Mouse (Mus musculus) myocyte (in vitro differentiated cells): ENCODE measurements around the gene Parp9.

Experiments
- CEBPB ChIP-seq: IDR thresholded peaks from 2 replicates; pipeline ENCODE4 v1.6.1; 2011; ENCODE audit warnings: mild to moderate bottlenecking, moderate library complexity; ENCODE audit not compliant: poor library complexity, insufficient read depth, severe bottlenecking
- E2F4 ChIP-seq: IDR thresholded peaks from one replicate; pipeline ENCODE4 v1.6.1; 2011; ENCODE audit warnings: mild to moderate bottlenecking, control low read depth, moderate library complexity; ENCODE audit not compliant: insufficient read depth
- MAX ChIP-seq: IDR thresholded peaks from one replicate; pipeline ENCODE4 v1.6.1; 2011; ENCODE audit warnings: low read depth, mild to moderate bottlenecking, control low read depth
- MYOD1 ChIP-seq, 3 experiments: IDR thresholded peaks; one replicate each; pipeline ENCODE4 v1.6.1; 2011; ENCODE audit warnings: control low read depth in 2 of 3, low read depth in 2 of 3, mild to moderate bottlenecking in 2 of 3, moderate library complexity in 1 of 3; ENCODE audit not compliant: insufficient read length in 2 of 3, control insufficient read depth in 1 of 3
- MYOG ChIP-seq, 3 experiments: IDR thresholded peaks; one replicate each; pipeline ENCODE4 v1.6.1; 2011; ENCODE audit warnings: control low read depth in 2 of 3, low read depth in 2 of 3, mild to moderate bottlenecking in 2 of 3; ENCODE audit not compliant: insufficient read length in 2 of 3, control insufficient read depth in 1 of 3, insufficient read depth in 1 of 3
- POLR2A ChIP-seq: IDR thresholded peaks from one replicate; pipeline ENCODE4 v1.6.1; 2011; ENCODE audit warnings: low read depth, mild to moderate bottlenecking, control low read depth, moderate library complexity; ENCODE audit not compliant: insufficient read length
- POLR2AphosphoS2 ChIP-seq: IDR thresholded peaks from one replicate; pipeline ENCODE4 v1.6.1; 2011; ENCODE audit warnings: low read depth, control low read depth; ENCODE audit not compliant: insufficient read length
- SRF ChIP-seq: IDR thresholded peaks from one replicate; pipeline ENCODE4 v1.6.1; 2011; ENCODE audit warnings: low read depth; ENCODE audit not compliant: control insufficient read depth, insufficient read length
- TCF12 ChIP-seq: IDR thresholded peaks from one replicate; pipeline ENCODE4 v1.6.1; 2011; ENCODE audit warnings: mild to moderate bottlenecking, control low read depth; ENCODE audit not compliant: poor library complexity, insufficient read depth, severe bottlenecking
- TCF3 ChIP-seq: IDR thresholded peaks from one replicate; pipeline ENCODE4 v1.6.1; 2011; ENCODE audit warnings: low read depth, control low read depth; ENCODE audit not compliant: insufficient read length
- USF1 ChIP-seq: IDR thresholded peaks from one replicate; pipeline ENCODE4 v1.6.1; 2011; ENCODE audit warnings: low read depth, mild to moderate bottlenecking, control low read depth, moderate library complexity

- TF ChIP-seq POLR2A (no peak), POLR2AphosphoS2 (no peak), USF1 (no peak), E2F4 (no peak), MAX (no peak), MYOG (IDR thresholded peaks at IDR 0.05; ENCODE audit: control insufficient read depth in 1 of 3, insufficient read depth in 1 of 3, insufficient read length in 2 of 3, low read depth in 2 of 3) (no peak), TCF12 (no peak), SRF (no peak), CEBPB (no peak), MYOD1 (IDR thresholded peaks at IDR 0.05; ENCODE audit: control insufficient read depth in 1 of 3, insufficient read length in 2 of 3, low read depth in 2 of 3) (no peak), TCF3 (no peak)
These were observed 55.0 kb downstream of the Parp9 start for GRCm38 (mm10) chr16:35993316-35993715.
